Mouse (Mus musculus) liver, embryonic 14.5 days (tissue): ENCODE measurements around the gene Metrn.

Experiments
- CTCF ChIP-seq: IDR thresholded peaks from 2 replicates; pipeline ENCODE4 v1.5.1; 2016; ENCODE audit warnings: antibody characterized with exemption, low read depth, control low read depth
- EP300 ChIP-seq: IDR thresholded peaks from 2 replicates; pipeline ENCODE4 v1.6.1; 2016; ENCODE audit warnings: antibody characterized with exemption, low read depth

DNA sequence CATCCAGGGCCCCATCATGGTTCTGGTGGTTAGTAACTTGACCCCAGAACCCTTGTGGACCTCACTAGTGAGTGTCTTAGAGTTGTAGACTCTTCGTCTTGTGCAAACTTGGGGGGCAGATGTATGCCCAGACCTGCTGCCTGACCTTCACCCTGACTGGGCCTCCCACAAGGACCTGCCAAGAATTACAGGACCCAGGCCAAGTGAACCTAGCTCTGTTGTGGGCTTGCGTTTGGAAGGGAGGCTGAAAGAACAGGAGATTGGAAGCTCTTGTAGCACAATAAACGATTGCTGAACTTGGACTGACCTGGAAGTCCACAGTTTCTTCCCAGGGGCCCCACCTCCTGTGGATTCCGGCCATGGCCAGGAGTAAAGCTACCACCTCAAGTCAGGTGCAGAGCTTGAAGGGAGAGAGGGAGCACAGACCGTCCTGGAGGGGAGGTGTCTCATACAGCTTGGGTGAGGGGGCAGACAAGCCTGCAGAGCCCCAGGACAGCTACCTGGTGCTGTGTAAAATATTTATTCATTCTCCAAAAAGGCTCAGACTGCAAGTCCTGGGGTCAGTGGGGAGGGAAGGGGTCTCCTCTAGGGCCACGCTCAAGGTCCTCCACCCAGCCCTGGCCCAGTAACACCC is 37.1 kb upstream of the Metrn start:
- TF ChIP-seq CTCF, result no peak
- TF ChIP-seq EP300, result no peak
